Mouse (Mus musculus) kidney, adult 8-10 months (tissue): ENCODE results near the gene Akna.

ENCODE experiments used
- DNase-seq, 2 experiments: peaks; one replicate each; pipeline ENCODE4 v3.0.0; 2022

The Akna gene

DNA sequence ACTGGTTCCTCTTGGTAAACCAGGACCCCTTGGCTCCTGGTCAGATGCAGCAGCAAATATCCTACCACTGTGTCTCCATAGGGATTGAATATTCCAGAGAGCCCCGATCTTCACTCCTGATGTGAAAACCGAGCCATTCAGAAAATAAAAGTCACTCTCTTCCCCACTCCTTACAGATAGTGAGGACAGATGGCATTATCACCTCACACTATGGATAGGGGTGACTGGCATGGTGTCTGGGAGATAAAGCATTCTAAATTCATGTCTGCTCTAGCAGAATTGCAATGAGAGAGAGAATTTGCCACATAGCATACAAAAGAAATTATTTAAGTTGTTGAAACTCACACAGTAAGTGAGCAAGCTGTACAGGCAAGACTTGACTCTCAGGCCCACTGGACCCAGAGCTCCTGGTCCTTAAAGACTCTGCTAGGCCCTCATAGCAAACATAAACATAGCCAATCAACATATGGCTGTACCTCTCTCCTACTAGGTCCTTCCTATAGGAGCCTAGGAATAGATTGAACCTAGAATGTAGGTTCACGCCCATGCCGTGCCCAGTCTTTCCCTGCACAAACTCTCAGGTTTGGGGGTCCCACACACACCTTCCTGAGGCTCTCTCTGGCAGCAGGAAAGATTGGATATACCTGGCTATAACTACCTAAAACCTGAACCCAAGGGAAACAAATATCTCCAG lies 20.3 kb downstream of the Akna start:
- DNase-seq, result no peak

DNA sequence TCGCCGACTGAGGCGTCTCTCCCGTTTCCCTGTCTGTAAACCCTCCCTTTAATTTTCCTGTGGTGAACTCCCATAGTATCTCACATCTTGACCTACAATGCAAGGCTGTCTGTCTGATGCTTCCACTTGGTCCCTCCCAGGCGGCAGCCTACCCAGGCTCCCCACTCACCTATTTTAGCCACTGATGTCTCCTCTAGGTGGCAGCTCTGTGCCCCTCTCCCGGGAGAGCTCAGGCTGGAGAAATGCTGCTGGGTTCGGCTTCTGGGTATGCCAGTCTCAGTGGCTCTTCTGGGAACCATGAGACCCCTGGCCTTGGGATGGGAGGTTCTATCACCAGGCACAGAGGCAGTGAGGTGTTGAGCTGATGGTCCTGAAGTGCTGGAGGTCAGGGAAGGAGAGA lies 25.7 kb downstream of the Akna start:
- DNase-seq, result no peak

DNA sequence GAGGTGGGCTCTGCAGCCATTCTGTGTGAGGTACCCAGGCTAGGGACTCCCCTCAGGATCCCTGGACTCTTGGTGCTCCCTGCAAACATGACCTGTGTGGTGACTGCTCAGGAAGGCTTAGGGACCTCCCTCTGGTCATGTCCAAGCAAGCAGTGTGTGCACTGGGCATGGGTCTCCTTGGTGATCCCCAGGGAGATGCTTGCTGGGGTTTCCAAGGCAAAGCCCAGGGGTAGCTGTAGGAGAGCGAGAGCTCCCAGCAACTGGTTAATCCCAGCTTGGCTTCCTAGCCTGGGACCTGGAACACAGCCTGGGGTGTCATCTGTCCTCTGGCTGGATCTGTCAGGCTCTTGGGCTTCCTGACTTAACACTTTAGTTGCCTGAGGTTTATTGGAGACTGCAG lies 27.8 kb downstream of the Akna start:
- DNase-seq, result no peak

DNA sequence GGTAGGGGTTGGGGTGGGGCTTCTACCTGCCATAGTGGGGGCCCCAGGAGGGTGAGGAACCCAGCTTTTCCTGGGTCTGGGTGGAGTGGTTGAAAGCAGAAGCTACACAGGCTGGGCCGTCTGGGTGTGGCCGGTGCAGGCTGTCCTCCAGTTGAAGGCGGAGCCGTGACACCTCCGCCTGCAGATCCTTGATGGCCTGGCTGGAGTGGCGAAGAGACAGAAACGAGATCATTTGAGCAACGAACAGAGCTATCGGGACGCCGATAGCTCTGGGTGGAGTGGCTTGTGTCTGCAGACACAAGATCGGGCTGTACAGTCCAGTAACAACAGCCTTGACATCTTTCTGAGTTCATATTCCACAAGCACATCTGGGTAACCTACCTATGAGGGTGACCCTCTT lies 28.8 kb downstream of the Akna start:
- no peak for DNase-seq

DNA sequence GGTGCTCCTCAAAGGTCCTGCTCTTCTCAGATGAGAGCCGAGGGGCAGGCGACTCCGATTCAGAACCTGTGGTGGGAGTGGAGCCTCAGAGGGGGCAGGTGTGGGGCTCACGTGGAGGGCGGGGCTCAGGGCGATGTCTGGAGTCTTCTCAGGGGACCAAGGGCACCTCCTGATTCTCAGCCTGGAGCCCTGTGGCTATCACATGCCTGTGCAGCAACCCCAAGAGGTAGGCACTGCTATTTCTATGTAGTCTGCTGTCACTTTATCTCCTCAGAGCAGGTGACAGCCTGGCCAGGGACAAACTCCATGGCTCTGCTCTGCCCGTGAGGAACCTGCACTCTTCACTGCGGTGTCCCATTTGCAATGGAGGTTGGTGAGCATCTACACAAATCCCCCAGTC lies 29.8 kb downstream of the Akna start:
- DNase-seq, result no peak

DNA sequence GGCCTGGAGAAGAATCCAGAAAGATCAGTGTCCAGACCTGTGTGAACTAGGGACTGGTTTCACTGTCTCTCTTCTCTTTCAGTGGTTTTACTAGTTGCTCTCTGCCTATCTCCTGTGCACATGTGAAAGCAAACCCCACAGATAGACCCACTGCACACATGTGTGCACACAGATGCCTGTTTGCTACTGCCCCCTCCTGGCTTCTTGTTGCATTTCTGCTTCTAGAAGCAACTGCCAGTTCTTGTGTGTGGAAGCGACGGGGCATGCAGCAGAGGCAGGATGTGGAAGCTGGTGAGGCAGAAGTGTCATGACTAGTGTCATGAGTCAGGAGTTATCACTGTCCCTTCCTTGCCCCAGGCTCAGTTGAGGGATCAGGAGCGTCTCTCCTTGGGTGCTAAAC lies 31.3 kb downstream of the Akna start:
- DNase-seq, result peak in 1 of 2 experiments; percentile 29

DNA sequence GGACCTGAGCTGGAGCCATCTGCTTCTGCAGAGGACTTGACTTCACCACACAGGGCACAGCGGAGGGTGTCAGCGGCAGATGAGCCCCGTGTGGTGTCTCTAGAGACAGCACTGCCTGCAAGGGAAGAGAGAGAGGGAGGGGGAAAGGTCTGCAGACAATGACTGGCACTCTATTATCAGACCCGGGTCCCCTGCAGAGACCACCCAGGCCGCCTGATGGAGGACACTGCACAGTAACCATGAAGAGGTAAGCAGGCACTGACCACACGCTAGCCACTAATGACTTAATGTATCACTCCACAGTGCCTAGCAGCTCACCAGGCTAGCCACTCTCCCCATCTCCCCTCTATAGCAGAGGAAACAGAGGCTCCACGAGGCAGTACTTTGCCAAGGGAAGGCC lies 32.3 kb downstream of the Akna start:
- DNase-seq, result no peak

DNA sequence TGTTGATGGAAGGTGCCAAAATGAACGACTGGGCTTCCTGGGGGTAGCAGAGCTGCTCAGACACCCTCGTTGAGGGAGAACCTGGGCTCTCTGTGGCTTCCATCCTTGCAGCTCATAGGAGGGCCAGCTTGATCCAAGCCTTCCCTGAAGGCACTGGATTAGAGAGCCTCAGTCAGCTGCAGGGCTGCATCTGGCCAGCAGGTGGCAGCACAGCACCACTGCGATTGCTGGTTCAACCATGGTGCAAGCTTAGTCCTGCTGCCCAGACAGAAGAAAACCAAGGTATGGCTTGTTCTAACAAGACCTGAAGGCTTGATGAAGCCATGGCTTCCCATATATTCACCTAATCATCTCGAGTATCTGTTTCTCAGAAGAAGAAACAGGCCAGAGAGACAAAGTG lies 34.6 kb downstream of the Akna start:
- DNase-seq, result peak; percentile 59 to 87

DNA sequence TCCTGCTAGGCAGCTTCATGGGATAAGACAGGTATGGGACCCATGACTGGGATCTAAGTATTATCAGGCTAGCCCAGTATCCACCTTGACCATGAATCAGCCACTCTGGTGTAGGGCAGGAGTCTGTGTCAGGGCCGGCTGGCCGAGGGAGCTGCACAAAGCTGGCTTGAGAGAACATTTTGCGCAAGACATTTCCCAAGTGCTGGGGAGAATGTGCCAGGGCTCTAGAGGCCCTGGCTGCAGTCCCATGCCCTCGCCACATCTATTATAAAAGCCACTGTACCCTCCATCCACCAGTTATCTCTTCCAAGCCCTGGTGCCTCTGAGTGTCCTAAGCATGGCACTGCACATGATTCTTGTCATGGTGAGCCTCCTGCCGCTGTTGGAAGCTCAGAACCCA lies 41.0 kb downstream of the Akna start, which contains the start of gene Orm2:
TSS of gene Orm2 (plus strand) at position 300 of the 400 bp plus-strand sequence.
- no peak for DNase-seq

DNA sequence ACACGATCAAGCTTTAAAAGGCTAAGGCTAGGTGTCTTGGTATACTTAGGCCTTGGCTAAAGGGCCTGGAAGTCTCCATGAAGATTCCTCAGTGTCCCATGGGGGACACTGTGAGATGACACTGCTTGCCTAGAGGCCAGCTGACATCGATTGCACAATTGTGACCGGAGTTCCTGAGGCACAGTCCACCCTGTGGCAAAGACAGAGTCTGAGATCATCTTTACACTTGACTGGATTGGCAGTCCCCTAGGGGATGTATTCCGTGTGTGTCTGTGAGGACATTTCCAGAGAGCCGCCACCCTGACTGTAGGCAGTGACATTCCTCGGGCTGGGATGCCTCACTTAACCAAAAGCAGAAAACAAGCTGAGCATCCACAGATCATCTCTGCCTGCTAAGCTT lies 43.3 kb downstream of the Akna start:
- DNase-seq, result no peak

DNA sequence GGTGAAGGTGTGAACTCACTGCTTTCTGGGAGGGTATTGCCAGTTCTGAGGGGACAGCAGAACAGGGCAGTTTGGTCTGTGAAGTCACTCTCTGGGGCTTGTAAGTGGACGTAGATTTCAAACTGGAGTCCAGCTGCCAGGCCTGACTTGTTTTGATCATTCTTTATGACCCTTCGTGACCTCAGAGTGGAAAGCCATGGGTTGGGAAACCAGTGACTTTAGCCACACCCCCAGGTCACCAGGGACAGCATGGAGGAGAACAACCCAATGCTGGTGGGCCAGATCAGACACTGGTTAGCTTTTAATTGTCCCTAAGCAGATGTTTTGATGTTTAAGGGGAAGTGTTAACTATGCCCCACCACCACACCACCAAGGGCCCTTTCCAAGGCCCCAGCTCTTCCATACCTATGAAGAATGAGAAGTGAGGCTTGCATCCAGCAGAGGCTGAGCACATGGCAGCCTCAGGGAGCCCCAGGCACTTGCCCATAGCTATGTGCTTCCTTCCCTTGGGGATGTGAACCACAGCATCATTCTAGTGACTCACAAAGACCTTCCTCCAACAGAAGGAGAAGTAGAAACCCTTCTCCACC lies 46.1 kb downstream of the Akna start:
- DNase-seq, result no peak

DNA sequence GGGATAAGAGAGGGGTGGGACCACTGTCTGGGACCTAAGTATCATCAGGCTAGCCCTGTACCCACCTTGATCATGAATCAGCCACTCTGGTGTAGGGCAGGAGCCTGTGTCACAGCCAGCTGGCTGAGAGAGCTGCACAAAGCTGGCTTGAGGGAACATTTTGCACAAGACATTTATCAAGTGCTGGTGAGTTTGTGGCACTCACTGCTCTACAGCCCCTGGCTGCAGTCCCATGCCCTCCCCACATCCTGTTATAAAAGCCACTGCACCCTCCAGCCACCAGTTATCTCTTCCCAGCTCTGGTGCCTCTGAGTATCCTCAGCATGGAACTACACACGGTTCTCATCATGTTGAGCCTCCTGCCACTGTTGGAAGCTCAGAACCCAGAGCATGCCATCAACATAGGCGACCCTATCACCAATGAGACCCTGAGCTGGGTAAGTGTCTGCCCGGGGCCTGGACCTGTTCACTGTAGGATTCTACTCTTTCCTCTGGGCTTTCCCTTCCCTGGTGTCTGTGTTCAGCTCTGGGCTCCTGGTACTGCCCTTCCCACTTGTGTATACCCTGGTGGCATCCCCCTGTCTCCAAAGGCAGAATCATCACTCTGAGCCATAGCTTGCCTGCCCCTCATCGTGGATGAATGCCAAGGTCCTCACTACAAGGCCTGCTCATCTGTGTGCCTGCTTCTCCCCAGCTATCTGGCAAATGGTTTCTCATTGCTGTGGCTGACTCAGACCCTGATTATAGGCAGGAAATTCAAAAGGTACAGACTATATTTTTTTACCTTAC lies 47.1 kb downstream of the Akna start, which contains the start of gene Orm3:
TSS of gene Orm3 (plus strand) at position 286 of the 789 bp plus-strand sequence.
- DNase-seq, result no peak

DNA sequence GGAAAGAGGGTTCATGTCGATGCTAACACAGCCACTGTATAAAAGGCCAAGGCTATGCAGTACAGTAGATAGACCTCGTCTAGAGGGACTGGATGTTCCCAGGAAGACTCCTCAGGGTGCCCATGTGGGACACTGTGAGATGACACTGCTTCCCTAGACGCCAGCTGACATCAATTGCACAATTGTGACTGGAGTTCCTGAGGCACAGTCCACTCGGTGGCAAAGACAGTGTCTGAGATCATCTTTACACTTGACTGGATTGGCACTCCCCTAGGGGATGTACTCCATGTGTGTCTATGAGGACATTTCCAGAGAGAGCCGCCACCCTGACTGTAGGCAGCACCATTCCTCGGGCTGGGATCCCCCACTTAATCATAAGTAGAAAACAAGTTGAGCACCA lies 54.6 kb downstream of the Akna start:
- DNase-seq, result no peak

DNA sequence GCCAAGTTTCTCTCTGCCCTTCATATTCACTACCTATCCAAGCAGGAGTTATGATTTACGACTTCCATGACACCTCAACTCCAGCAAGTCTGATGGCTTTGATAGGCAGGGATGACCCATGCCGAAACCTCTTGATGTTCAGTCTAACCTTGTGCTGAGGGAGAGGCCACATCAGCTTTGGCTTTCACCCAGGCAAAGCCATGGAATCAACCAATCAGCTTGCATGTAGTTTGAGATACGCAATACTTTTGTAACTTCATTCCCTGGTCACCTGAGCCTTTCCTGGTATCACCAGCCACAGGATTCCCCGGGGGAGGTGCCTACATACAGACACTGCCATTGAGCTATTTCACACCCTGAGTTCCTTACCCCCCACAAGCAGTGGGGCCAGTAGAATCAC lies 56.5 kb downstream of the Akna start:
- DNase-seq, result no peak

DNA sequence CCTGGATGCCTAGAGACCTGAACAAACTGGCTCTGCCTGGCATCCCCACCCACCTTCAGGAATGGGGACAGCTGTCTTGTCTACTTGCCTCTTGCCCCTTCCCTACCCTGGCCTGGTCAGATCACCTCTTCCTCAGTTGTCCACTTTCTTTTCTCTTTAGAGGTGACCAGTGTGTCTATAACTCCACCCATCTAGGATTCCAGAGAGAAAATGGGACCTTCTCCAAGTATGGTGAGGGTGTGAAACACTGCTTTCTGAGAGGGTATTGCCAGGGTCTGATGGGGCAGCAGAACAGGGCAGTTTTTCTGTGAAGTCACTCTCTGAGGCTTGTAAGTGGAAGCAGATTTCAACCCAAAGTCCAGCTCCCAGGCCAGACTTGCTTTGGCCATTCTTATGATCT lies 57.9 kb downstream of the Akna start:
- DNase-seq, result no peak

DNA sequence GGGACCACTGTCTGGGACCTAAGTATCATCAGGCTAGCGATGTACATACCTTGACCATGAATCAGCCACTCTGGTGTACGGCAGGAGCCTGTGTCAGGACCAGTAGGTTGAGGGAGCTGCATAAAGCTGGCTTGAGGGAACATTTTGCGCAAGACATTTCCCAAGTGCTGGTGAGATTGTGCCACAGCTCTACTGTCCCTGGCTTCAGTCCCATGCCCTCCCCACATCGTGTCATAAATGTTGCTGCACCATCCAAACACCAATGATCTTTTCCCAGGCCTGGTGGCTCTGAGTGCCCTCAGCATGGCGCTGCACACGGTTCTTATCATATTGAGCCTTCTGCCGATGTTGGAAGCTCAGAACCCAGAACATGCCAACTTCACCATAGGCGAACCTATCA lies 58.9 kb downstream of the Akna start, which contains the start of gene Orm1:
TSS of gene Orm1 (plus strand) at position 266 of the 400 bp plus-strand sequence.
- DNase-seq, result no peak

DNA sequence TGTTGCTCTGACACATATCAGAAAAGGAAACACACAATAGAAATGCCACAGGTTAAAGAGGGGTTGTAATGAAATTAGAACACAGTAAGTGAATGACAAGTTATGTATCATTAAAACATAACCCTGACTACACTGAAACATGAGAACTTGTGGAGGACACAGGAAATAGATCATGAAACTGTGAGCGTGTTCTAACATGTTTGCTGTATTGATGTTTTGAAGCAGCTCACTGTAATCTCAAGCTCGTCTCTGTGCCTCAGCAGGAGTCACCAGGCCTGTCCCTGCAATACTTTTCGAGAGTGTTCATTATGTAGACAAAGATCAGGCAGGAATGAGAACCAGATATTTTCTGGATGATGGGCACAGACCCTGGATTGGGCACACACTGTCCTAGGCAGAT lies 59.5 kb downstream of the Akna start:
- DNase-seq, result no peak

DNA sequence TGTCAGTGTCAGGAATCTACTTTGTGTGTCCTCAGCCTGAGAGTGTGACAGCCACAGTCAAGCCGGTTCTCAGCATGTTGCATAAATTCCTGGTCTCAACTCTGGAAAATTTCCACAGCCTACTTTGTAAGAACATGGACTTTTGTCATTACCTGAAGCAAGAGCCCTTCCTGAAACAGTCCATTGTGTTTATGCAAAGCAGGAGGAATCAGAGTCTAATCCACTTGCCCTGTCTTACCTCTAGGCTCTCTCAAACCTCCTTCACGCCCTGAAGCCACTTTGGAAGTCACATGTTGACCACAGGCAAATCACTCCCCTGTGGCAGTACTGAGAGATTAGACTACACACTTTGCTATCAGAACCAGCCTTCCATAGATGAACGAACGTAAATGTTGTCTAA lies 60.7 kb downstream of the Akna start:
- no peak for DNase-seq

DNA sequence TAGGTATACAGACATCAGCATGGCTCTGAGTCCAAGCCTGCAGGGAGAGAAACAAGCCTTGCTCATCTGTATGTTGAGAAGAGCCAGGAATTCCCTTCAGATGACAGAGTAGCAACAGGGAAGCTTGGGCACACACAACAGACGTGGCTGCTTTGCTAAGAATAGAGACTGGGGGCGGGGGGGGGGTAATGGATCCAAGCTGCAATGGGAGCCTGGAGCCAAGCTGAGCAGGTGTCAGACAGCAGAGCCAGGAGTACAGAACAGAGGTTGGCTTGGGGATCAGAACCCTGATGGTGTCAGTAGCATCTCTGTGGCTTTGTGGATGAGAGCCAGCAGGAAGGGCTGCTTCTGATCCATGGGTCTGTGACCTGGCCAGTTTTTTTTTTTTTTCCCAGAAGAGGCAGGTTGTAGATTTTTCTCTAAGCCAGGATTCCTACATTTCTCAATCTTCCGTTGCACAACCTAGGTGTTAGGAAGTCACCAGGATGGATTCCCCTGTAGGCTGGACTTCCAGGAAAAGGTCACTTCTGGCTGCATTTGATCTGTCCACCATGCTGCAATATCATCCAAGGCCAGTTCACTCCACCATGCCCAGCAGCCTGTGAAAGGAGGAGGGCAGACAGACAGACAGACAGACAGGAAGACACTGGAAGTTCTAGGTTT lies 64.6 kb downstream of the Akna start:
- DNase-seq, result no peak

DNA sequence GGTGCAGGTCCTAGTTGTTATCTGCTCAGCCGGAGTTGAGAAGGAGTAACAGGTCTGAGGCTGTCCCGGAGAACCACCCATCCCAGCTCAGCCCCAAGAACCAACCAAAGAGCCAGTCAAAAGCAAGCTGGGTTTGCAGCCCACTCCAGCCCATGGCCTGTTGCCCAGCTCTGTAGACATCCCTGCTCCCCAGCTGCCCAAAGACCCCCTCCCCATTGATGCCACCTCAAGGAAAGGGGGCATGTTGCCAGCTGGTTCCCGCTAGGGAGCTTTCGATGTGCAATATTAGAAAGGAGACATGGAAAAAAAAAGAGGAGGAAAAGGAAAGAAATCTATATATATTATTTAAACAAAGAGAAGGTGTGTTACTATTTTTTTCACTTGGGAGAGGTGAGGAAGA lies 69.8 kb downstream of the Akna start:
- no peak for DNase-seq

DNA sequence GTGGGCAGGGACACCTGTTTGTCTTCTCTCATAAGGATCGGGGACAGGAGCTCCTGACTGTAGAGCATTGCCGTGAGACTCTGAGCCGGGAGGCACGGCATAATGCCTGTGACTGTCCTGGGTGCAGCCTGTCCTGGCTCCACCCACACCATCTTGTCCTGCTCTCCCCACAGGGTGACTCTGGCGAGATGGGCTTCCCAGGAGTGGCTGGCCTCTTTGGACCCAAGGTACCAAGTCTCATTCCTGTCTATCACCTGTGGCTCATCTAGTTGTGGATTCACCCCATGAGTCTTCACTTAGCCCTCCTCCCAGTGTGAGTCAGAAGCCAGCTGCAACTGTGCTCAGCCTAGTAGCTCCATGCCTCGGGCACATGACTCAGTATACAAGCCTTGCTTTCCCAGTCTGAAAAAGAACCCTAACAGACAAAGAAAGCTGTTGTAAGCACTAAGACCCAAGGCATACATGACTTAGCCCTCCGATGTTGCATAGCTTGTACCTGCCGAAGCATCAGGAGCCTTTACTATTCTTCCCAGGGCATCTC lies 79.8 kb downstream of the Akna start:
- DNase-seq, result no peak

DNA sequence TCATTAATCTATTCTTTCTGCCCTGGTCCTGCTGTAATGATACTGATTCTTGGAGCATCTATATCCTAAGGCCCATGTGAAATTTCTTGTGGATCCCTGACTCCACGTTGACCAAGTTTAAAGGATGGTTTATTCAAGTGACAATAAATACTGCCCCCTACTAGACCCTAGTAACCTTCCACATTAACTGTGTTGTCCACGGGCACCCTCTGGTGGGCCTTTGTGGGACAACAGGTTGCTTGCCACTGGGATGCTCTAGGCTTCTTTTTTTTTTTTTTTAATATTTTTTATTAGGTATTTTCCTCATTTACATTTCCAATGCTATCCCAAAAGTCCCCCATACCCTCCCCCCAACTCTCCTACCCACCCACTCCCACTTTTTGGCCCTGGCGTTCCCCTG lies 83.6 kb downstream of the Akna start:
- peak; percentile 28 to 61 for DNase-seq
